Mouse (Mus musculus): ENCODE data around the gene Cnksr3. TPM values are rescaled to one million over a fixed set of nuclear protein-coding genes. Genes with fewer than 3 reads are reported as not detected.

Gene Cnksr3
- polyA plus RNA-seq, 1 experiment from 2014 or later, result 15.2 TPM

DNA sequence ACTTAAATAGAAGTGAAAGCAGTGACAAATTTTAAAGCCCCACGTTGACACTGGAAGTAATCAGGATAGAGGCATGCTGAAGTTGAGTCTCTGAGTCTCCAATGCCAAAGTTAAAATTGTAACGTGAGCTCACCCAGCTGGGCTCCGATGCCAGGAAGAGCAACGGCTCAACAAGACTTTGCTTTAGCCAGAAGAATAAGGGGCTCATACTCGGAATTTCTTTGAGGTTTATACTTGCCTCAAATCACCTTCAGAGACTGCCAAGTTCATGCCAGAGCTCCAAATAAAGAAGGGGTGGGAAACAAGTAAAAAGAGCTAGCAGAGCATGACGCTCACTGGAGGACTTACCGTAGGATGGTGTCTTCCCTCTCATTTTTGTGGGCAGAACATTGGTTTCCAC lies 85.8 kb downstream of the Cnksr3 start:
- Histone ChIP-seq H3K36me3 (ENCODE audit: control insufficient read depth, insufficient read depth, low read length) (peaks cover 61% of the 10 kb centered on the region), H3K9ac (ENCODE audit: low read depth, low read length) (no peak overlapping the region), H3K4me3 (ENCODE audit: low read length) (no peak overlapping the region), H3K4me1 (ENCODE audit: control insufficient read depth, insufficient read depth, low read length) (no peaks in the 10 kb centered on the region), H3K27me3 (ENCODE audit: control insufficient read depth, insufficient read depth, low read length) (no peaks in the 10 kb centered on the region), H3K9me3 (ENCODE audit: control insufficient read depth, low read length) (no peaks in the 10 kb centered on the region), H3K27ac (ENCODE audit: low read depth, low read length) (no peak overlapping the region), H3K4me2 (replicated peaks; ENCODE audit: low read depth, low read length) (no peak overlapping the region)
- no peak for ATAC-seq (ENCODE audit: low FRiP score, low TSS enrichment)
- WGBS, result 80% methylated on average over 7 of the region's 7 CpGs

DNA sequence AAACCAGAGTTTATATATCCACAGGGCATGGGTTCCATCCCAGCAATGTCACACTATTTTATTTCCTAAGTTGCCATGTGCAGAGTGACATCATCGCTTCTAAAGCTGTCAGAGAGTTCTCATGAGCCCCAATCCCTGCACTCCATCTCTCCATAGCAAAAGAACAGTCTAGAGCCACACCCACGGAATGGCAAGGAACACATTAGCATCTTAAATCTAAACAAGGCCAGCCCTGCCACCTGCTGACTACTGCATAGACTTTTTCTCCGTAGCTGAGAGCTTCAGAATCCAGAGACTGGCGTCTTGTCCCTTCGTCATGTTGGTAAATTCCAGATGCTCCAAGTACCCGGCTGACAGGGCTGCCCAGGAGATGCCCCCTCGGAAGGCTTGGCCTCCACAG lies 87.0 kb downstream of the Cnksr3 start:
- Histone ChIP-seq H3K27me3 (ENCODE audit: control insufficient read depth, insufficient read depth, low read length) (no peaks in the 10 kb centered on the region), H3K4me2 (replicated peaks; ENCODE audit: low read depth, low read length) (no peak overlapping the region), H3K4me3 (ENCODE audit: low read length) (no peak overlapping the region), H3K9ac (ENCODE audit: low read depth, low read length) (no peak overlapping the region), H3K4me1 (ENCODE audit: control insufficient read depth, insufficient read depth, low read length) (no peaks in the 10 kb centered on the region), H3K36me3 (ENCODE audit: control insufficient read depth, insufficient read depth, low read length) (peaks cover 64% of the 10 kb centered on the region), H3K27ac (ENCODE audit: low read depth, low read length) (no peak overlapping the region), H3K9me3 (ENCODE audit: control insufficient read depth, low read length) (no peaks in the 10 kb centered on the region)
- ATAC-seq (ENCODE audit: low FRiP score, low TSS enrichment), result no peak; the same call in 1 of the 2 replicates
- 77% methylated on average over 7 of the region's 7 CpGs for WGBS

DNA sequence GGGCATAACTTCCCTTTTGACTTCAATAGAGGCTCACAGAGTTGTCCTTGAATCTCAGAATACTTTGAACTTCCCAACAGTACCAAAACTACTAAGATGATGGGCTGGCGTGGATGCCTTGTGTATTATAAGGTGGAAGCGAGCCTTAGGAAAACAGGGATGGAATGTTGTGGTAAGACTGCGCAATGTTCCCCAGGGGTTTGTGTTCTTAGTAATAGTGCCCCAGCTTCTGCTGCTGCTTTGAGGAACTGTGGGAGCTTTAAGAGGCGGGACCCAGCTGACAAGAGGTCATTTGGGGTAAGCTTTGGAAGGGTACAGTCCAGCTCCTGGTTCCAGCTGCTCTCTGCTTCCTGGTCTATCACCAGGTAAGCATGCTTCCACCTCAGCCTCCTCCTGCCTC lies 89.7 kb downstream of the Cnksr3 start:
- no peak overlapping the region for H3K27ac ChIP-seq (ENCODE audit: low read depth, low read length)
- H3K9ac ChIP-seq (ENCODE audit: low read depth, low read length), result no peak overlapping the region
- ATAC-seq (ENCODE audit: low FRiP score, low TSS enrichment), result no peak
- H3K4me2 ChIP-seq (replicated peaks; ENCODE audit: low read depth, low read length), result no peak overlapping the region
- WGBS, result 79% methylated on average over 4 of the region's 4 CpGs
- H3K4me1 ChIP-seq (ENCODE audit: control insufficient read depth, insufficient read depth, low read length), result peaks cover 14% of the 10 kb centered on the region; the same call in 1 of the 2 replicates
- H3K36me3 ChIP-seq (ENCODE audit: control insufficient read depth, insufficient read depth, low read length), result peaks cover 40% of the 10 kb centered on the region
- H3K27me3 ChIP-seq (ENCODE audit: control insufficient read depth, insufficient read depth, low read length), result no peaks in the 10 kb centered on the region
- H3K9me3 ChIP-seq (ENCODE audit: control insufficient read depth, low read length), result no peaks in the 10 kb centered on the region
- no peak overlapping the region for H3K4me3 ChIP-seq (ENCODE audit: low read length)

DNA sequence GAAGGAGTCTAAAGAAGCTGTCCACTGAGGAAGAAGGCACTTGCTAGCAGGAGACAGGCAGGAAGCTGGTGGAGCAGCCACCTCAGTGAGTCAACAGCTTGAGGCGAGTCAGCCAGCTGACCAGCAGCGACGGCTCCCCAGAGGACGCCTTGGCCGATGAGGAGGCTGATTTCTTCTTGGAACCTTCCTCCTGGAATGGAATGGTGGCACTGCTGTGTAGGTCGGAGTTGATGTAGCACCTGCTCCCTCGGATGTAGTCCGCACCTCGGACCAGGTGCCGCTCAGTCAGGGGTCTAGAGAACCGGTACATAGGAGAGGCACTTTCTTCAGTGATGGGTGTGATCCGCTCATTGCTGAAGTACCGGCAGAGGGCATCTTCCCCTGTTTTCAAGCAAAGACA lies 91.8 kb downstream of the Cnksr3 start:
- H3K4me1 ChIP-seq (ENCODE audit: control insufficient read depth, insufficient read depth, low read length), result peaks cover 14% of the 10 kb centered on the region; the same call in 1 of the 2 replicates
- no peak overlapping the region for H3K9ac ChIP-seq (ENCODE audit: low read depth, low read length)
- peaks cover 23% of the 10 kb centered on the region for H3K36me3 ChIP-seq (ENCODE audit: control insufficient read depth, insufficient read depth, low read length)
- no peak overlapping the region for H3K27ac ChIP-seq (ENCODE audit: low read depth, low read length)
- H3K4me2 ChIP-seq (replicated peaks; ENCODE audit: low read depth, low read length), result no peak overlapping the region
- no peak for ATAC-seq (ENCODE audit: low FRiP score, low TSS enrichment)
- no peaks in the 10 kb centered on the region for H3K27me3 ChIP-seq (ENCODE audit: control insufficient read depth, insufficient read depth, low read length)
- no peak overlapping the region for H3K4me3 ChIP-seq (ENCODE audit: low read length)
- WGBS, result 93% methylated on average over 13 of the region's 13 CpGs
- H3K9me3 ChIP-seq (ENCODE audit: control insufficient read depth, low read length), result no peaks in the 10 kb centered on the region

DNA sequence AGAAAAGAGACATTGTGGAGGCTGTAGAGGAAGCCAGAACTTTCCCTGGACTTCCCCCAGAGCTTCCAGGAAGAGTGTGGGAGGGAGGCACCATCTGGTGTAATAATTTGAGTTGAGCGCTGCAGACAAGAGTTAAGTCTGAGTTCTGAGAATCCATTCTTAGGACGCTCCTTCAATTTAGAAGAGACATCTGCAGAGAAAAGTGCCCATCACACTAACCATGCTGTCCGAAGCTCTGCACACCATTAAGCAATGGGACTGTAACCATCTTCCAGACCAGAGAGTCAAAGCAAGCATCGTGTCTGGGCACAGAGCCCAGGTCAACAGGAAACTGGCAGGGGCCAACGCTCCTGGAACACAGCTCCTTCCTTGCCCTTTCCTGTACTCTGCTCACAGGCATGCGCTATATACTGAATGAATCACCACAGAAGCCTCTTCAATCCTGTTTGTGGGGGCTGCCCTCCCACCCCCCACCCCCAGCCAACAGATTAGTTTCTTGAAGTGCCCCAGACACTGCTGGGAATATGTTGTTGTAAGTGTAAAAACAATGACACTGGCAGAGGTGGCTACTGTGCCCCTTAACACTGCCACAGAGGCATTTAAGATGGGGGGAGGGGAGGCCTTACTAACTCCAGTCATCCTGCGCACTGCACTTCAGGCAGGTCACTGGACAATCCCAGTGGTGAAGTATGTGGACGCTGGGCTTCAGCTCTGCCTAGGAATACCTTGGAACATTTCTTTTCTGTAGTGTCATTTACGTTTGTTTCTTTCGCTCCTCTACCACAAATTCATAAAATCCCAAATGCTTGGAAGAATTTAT lies 93.6 kb downstream of the Cnksr3 start:
- Histone ChIP-seq H3K27ac (ENCODE audit: low read depth, low read length) (peak overlapping the region; percentile 81), H3K4me2 (replicated peaks; ENCODE audit: low read depth, low read length) (0 out of 2 replicates have a peak overlapping the region, but pooled peaks have one; percentile 8), H3K9ac (ENCODE audit: low read depth, low read length) (0 out of 2 replicates have a peak overlapping the region, but pooled peaks have one; percentile 12), H3K36me3 (ENCODE audit: control insufficient read depth, insufficient read depth, low read length) (peaks cover 17% of the 10 kb centered on the region), H3K9me3 (ENCODE audit: control insufficient read depth, low read length) (no peaks in the 10 kb centered on the region), H3K4me1 (ENCODE audit: control insufficient read depth, insufficient read depth, low read length) (peaks cover 14% of the 10 kb centered on the region; the same call in 1 of the 2 replicates), H3K4me3 (ENCODE audit: low read length) (no peak overlapping the region), H3K27me3 (ENCODE audit: control insufficient read depth, insufficient read depth, low read length) (no peaks in the 10 kb centered on the region)
- WGBS, result 39% methylated on average over 10 of the region's 10 CpGs
- peak; percentile 74 for ATAC-seq (ENCODE audit: low FRiP score, low TSS enrichment)

DNA sequence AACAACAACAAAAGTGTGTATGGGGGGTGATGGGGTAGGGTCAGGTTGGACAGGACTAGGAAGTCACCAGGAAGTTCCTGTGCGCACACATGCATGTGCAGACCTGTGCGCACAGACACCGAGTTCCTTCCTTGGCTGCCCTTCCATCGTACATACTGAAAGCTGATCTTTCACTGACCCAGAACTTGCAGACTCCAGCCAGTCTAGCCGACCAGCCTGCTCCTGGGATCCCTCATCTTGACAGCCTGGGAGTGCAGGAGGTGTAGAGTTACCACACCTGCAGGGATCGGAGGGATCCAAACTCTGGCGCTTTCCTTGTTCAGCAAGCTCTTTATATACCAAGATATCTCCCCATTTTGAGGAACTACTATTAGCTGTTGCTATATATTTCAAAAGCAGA lies 94.3 kb downstream of the Cnksr3 start:
- Histone ChIP-seq H3K9ac (ENCODE audit: low read depth, low read length) (no peak overlapping the region), H3K9me3 (ENCODE audit: control insufficient read depth, low read length) (no peaks in the 10 kb centered on the region), H3K4me2 (replicated peaks; ENCODE audit: low read depth, low read length) (no peak overlapping the region), H3K36me3 (ENCODE audit: control insufficient read depth, insufficient read depth, low read length) (peaks cover 17% of the 10 kb centered on the region), H3K27me3 (ENCODE audit: control insufficient read depth, insufficient read depth, low read length) (no peaks in the 10 kb centered on the region), H3K4me3 (ENCODE audit: low read length) (no peak overlapping the region), H3K4me1 (ENCODE audit: control insufficient read depth, insufficient read depth, low read length) (peaks cover 14% of the 10 kb centered on the region; the same call in 1 of the 2 replicates), H3K27ac (ENCODE audit: low read depth, low read length) (peak overlapping the region; percentile 81)
- WGBS, result 23% methylated on average over 7 of the region's 7 CpGs
- peak; percentile 95 for ATAC-seq (ENCODE audit: low FRiP score, low TSS enrichment)

DNA sequence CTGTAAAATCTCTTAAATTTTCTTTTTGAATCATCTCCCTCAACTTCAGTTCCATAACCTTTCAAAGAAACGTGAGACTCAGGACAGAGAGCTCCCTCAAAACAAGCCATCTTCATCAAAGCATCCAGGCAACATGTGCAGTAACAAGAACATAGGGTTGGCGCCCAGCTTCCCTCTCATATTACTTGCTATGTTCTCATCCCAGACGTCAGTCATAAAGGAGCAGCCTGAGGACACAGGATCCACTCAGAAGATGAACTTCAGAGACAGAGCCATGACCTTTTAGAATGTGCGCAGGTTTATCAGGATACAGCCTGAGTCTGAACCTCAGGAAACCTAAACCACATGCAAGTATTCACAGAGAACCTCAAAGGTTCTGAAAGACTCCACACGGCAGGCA lies 97.2 kb downstream of the Cnksr3 start:
- Histone ChIP-seq H3K27ac (ENCODE audit: low read depth, low read length) (no peak overlapping the region), H3K4me2 (replicated peaks; ENCODE audit: low read depth, low read length) (no peak overlapping the region), H3K27me3 (ENCODE audit: control insufficient read depth, insufficient read depth, low read length) (no peaks in the 10 kb centered on the region), H3K9me3 (ENCODE audit: control insufficient read depth, low read length) (no peaks in the 10 kb centered on the region), H3K4me1 (ENCODE audit: control insufficient read depth, insufficient read depth, low read length) (peaks cover 14% of the 10 kb centered on the region; the same call in 1 of the 2 replicates), H3K4me3 (ENCODE audit: low read length) (no peak overlapping the region), H3K9ac (ENCODE audit: low read depth, low read length) (no peak overlapping the region), H3K36me3 (ENCODE audit: control insufficient read depth, insufficient read depth, low read length) (no peaks in the 10 kb centered on the region)
- ATAC-seq (ENCODE audit: low FRiP score, low TSS enrichment), result no peak
- WGBS, result 73% methylated on average over 5 of the region's 5 CpGs

DNA sequence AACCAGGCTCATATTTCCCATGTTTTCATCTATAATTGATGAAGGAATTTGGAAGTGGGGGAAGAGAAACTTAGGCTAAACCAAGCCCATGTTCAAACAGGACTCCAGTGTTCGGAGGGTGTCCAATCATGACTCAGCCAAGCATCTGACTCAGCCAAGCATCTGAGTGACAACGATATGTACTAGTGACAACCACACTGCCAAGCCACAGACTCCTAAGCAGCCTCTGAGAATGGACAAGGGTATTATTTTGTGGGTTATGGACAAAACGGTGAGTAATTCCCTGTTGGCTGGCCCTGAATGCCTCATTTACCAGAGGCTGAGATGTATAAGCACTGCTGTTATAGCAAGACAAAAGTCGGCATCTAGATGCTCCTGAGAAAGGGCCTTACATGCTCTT lies 98.3 kb downstream of the Cnksr3 start:
- Histone ChIP-seq H3K4me2 (replicated peaks; ENCODE audit: low read depth, low read length) (no peak overlapping the region), H3K36me3 (ENCODE audit: control insufficient read depth, insufficient read depth, low read length) (no peaks in the 10 kb centered on the region), H3K9me3 (ENCODE audit: control insufficient read depth, low read length) (no peaks in the 10 kb centered on the region), H3K27ac (ENCODE audit: low read depth, low read length) (no peak overlapping the region), H3K27me3 (ENCODE audit: control insufficient read depth, insufficient read depth, low read length) (no peaks in the 10 kb centered on the region), H3K4me3 (ENCODE audit: low read length) (no peak overlapping the region), H3K9ac (ENCODE audit: low read depth, low read length) (no peak overlapping the region), H3K4me1 (ENCODE audit: control insufficient read depth, insufficient read depth, low read length) (peaks cover 12% of the 10 kb centered on the region; the same call in 1 of the 2 replicates)
- ATAC-seq (ENCODE audit: low FRiP score, low TSS enrichment), result no peak
- 89% methylated on average over 4 of the region's 4 CpGs for WGBS

DNA sequence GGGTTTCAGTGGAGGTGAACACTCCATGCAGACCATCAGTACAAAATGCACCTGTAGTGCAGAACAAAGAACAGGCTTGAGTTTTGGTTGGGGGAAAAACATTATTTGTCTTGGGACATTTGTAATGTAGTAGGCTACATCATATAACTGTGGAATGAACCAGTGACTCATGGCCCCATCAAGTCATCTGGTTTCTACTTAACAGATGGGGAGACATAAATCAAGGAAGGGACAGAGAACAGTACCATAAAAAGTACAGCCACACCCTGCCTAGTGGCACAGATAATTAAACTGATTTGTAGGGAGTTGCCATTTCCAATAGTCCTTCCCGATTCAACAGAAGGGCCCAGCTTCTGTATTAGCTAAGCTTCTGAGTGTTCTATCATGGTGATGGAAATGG lies 98.9 kb downstream of the Cnksr3 start:
- no peak for ATAC-seq (ENCODE audit: low FRiP score, low TSS enrichment)
- Histone ChIP-seq H3K27ac (ENCODE audit: low read depth, low read length) (no peak overlapping the region), H3K27me3 (ENCODE audit: control insufficient read depth, insufficient read depth, low read length) (no peaks in the 10 kb centered on the region), H3K36me3 (ENCODE audit: control insufficient read depth, insufficient read depth, low read length) (no peaks in the 10 kb centered on the region), H3K4me3 (ENCODE audit: low read length) (no peak overlapping the region), H3K9ac (ENCODE audit: low read depth, low read length) (no peak overlapping the region), H3K9me3 (ENCODE audit: control insufficient read depth, low read length) (no peaks in the 10 kb centered on the region), H3K4me1 (ENCODE audit: control insufficient read depth, insufficient read depth, low read length) (peaks cover 6% of the 10 kb centered on the region; the same call in 1 of the 2 replicates), H3K4me2 (replicated peaks; ENCODE audit: low read depth, low read length) (no peak overlapping the region)
- WGBS, result 30% methylated on average over 1 of the region's 1 CpGs
